ENCODE assay signal across 32 mouse cellular contexts in the genomic region with DNA sequence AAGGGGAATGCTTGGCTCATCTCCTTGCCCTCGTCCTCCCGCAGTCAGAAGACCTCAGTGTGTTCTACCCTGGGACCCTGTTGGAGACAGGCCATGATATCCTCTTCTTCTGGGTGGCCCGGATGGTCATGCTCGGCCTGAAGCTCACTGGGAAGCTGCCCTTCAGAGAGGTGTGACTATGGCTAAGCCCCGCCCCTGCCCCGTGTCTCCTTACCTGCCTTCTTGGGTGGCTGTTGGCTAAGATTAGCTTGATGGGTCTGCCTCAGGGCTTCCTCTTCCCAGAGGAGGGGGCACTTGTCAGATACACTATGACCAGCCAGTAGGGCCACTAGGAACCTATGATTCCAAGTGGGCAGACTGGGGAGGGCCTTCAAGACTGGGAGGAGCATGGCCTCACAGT. TPM values are rescaled to one million over a fixed set of nuclear protein-coding genes. Genes with fewer than 3 reads are reported as not detected.
DNase-seq lines count a peak whose midpoint lies in the region; ATAC-seq and TF ChIP-seq lines count a peak whose summit lies in the region.
"Had no signal": no experiment of that assay in that cellular context is flagged by ENCODE, and none has a peak within 500 bp of the region (broad histone marks: within the 10 kb centered on the region; RNA-seq: fewer than 3 reads in every experiment).

No protein-coding gene starts in this region.

- H3K4me3 ChIP-seq in gastrocnemius, adult 2 months: no peak overlapping the region
- H3K4me3 ChIP-seq in intestine, embryonic 14.5 days (ENCODE audit: low read depth, low read length): no peak overlapping the region
- no peak overlapping the region for H3K4me3 ChIP-seq in intestine, embryonic 16.5 days (ENCODE audit: low read length)
- H3K4me3 ChIP-seq in liver, postnatal 0 days (ENCODE audit: low read depth, low read length): no peak overlapping the region
- H3K4me3 ChIP-seq: embryonic facial prominence, embryonic 10.5 days; embryonic facial prominence, embryonic 13.5 days; erythroblast, embryonic 14.5 days; forebrain, embryonic 12.5 days; forebrain, embryonic 15.5 days; heart, embryonic 12.5 days; heart, embryonic 15.5 days; hindbrain, embryonic 10.5 days; hindbrain, embryonic 13.5 days had no signal

- no peaks in the 10 kb centered on the region for H3K4me1 ChIP-seq in intestine, embryonic 14.5 days (replicated peaks; ENCODE audit: control insufficient read depth, insufficient read depth, low read length)
- H3K4me1 ChIP-seq in intestine, embryonic 16.5 days (ENCODE audit: control insufficient read depth, insufficient read depth, low read length): peaks cover 13% of the 10 kb centered on the region
- no peaks in the 10 kb centered on the region for H3K4me1 ChIP-seq in liver, postnatal 0 days (ENCODE audit: insufficient read depth)
- H3K4me1 ChIP-seq: embryonic facial prominence, embryonic 10.5 days; hindbrain, embryonic 10.5 days had no signal

- no peaks in the 10 kb centered on the region for H3K9me3 ChIP-seq in intestine, embryonic 14.5 days (ENCODE audit: control insufficient read depth, low read length)
- no peaks in the 10 kb centered on the region for H3K9me3 ChIP-seq in intestine, embryonic 16.5 days (ENCODE audit: control insufficient read depth, low read length)
- no peaks in the 10 kb centered on the region for H3K9me3 ChIP-seq in liver, postnatal 0 days (ENCODE audit: low read length)
- H3K9me3 ChIP-seq: embryonic facial prominence, embryonic 10.5 days; embryonic facial prominence, embryonic 13.5 days; forebrain, embryonic 12.5 days; forebrain, embryonic 15.5 days; G1E; heart, embryonic 12.5 days; heart, embryonic 15.5 days; hindbrain, embryonic 10.5 days; hindbrain, embryonic 13.5 days had no signal

- H3K4me2 ChIP-seq in intestine, embryonic 14.5 days (ENCODE audit: low read length): no peak overlapping the region
- no peak overlapping the region for H3K4me2 ChIP-seq in intestine, embryonic 16.5 days (ENCODE audit: low read depth, low read length)
- H3K4me2 ChIP-seq in liver, postnatal 0 days (ENCODE audit: low read depth, low read length): no peak overlapping the region
- H3K4me2 ChIP-seq: embryonic facial prominence, embryonic 13.5 days; forebrain, embryonic 12.5 days; forebrain, embryonic 15.5 days; heart, embryonic 12.5 days; heart, embryonic 15.5 days; hindbrain, embryonic 13.5 days had no signal

- H3K9ac ChIP-seq in intestine, embryonic 14.5 days (ENCODE audit: low read length): no peak overlapping the region
- no peak overlapping the region for H3K9ac ChIP-seq in intestine, embryonic 16.5 days (ENCODE audit: low read depth, low read length)
- no peak overlapping the region for H3K9ac ChIP-seq in liver, postnatal 0 days (replicated peaks)
- H3K9ac ChIP-seq: embryonic facial prominence, embryonic 13.5 days; forebrain, embryonic 12.5 days; forebrain, embryonic 15.5 days; heart, embryonic 12.5 days; heart, embryonic 15.5 days; hindbrain, embryonic 13.5 days had no signal

- 78% methylated on average over 6 of the region's 6 CpGs for WGBS in intestine, embryonic 14.5 days
- WGBS in intestine, embryonic 16.5 days: 75% methylated on average over 6 of the region's 6 CpGs
- WGBS in liver, postnatal 0 days (ENCODE audit: insufficient replicate concordance): 78% methylated on average over 6 of the region's 6 CpGs

- no peak overlapping the region for H3K27ac ChIP-seq in gastrocnemius, adult 2 months
- no peak overlapping the region for H3K27ac ChIP-seq in intestine, embryonic 14.5 days (ENCODE audit: low read depth)
- H3K27ac ChIP-seq in intestine, embryonic 16.5 days (ENCODE audit: low read length): no peak overlapping the region
- H3K27ac ChIP-seq in liver, postnatal 0 days (ENCODE audit: low read depth): no peak overlapping the region
- H3K27ac ChIP-seq: embryonic facial prominence, embryonic 10.5 days; embryonic facial prominence, embryonic 13.5 days; forebrain, embryonic 12.5 days; forebrain, embryonic 15.5 days; heart, embryonic 15.5 days; hindbrain, embryonic 10.5 days; hindbrain, embryonic 13.5 days had no signal

- peaks cover 89% of the 10 kb centered on the region for H3K36me3 ChIP-seq in intestine, embryonic 14.5 days (ENCODE audit: control insufficient read depth, insufficient read depth, low read length)
- peaks cover 42% of the 10 kb centered on the region for H3K36me3 ChIP-seq in intestine, embryonic 16.5 days (ENCODE audit: control insufficient read depth, insufficient read depth, low read length)
- peaks cover 79% of the 10 kb centered on the region for H3K36me3 ChIP-seq in liver, postnatal 0 days (replicated peaks; ENCODE audit: insufficient read depth, low read length)

- no peak for TF ChIP-seq EP300 in liver, postnatal 0 days (IDR thresholded peaks at IDR 0.05; ENCODE audit: low read depth)

- TF ChIP-seq CTCF in gastrocnemius, adult 2 months (IDR thresholded peaks at IDR 0.05): no peak
- TF ChIP-seq CTCF in liver, postnatal 0 days (IDR thresholded peaks at IDR 0.05; ENCODE audit: low read depth): no peak

- intact Hi-C loops in gastrocnemius, adult 2 months (cut with DNase I): no loop called here
- intact Hi-C loops in gastrocnemius, postnatal 14 days (cut with DNase I; ENCODE audit: low total_unique reads): no loop called here

- ATAC-seq in intestine, embryonic 14.5 days (replicated peaks; ENCODE audit: low FRiP score, low TSS enrichment, low read depth): 0 out of 2 replicates have a peak, but pooled peaks have one; percentile 20
- ATAC-seq in intestine, embryonic 16.5 days: no peak
- no peak for ATAC-seq in liver, postnatal 0 days
- ATAC-seq: forebrain, embryonic 15.5 days; hindbrain, embryonic 16.5 days; intestine, postnatal 0 days; Patski had no signal

- no peaks in the 10 kb centered on the region for H3K27me3 ChIP-seq in intestine, embryonic 14.5 days (replicated peaks; ENCODE audit: control insufficient read depth, insufficient read depth, low read length)
- no peaks in the 10 kb centered on the region for H3K27me3 ChIP-seq in intestine, embryonic 16.5 days (replicated peaks; ENCODE audit: control insufficient read depth, insufficient read depth, low read length)
- H3K27me3 ChIP-seq in liver, postnatal 0 days (ENCODE audit: insufficient read depth, low read length): no peaks in the 10 kb centered on the region
- H3K27me3 ChIP-seq: CH12.LX; embryonic facial prominence, embryonic 13.5 days; forebrain, embryonic 12.5 days; forebrain, embryonic 15.5 days; heart, embryonic 12.5 days; heart, embryonic 15.5 days; hindbrain, embryonic 13.5 days; Patski had no signal

- peak; percentile 14 for DNase-seq in cerebellum, adult 8-10 months
- DNase-seq in cerebellum, postnatal 36 days: no peak
- DNase-seq in gastrocnemius, adult 2 months: peak; percentile 16
- no peak for DNase-seq in gastrocnemius, postnatal 14 days
- no peak for DNase-seq in intestine, embryonic 14.5 days (ENCODE audit: low spot score)
- peak; percentile 21 for DNase-seq in liver, postnatal 0 days
- DNase-seq in liver: no peak
- DNase-seq: adrenal gland, postnatal 10 days; adrenal gland, postnatal 36 days; B cell, adult 2 months; cerebellum, adult 11 months; embryo, embryonic 11 days; gastrocnemius, postnatal 36 days; heart, postnatal 10 days; heart, postnatal 36 days; kidney, adult 2 months had no signal

RNA-seq across cellular contexts. Expression of a gene that starts 3.2 kb away (rescaled TPM):
- total RNA-seq in gastrocnemius, adult 2 months (2021): 10 to 100 TPM in 1 of 2 experiments, 1 to 10 TPM in 1; 7.8 to 14.4 TPM
- total RNA-seq in gastrocnemius, postnatal 14 days (2021): 1 to 10 TPM; 3.7 to 3.9 TPM
- polyA plus RNA-seq in intestine, embryonic 14.5 days (2014; fragmentation: Nextera tagmentation; extraction: Ambion mirVana): 0.19 and 0.26 TPM in 2 replicates
- 0.18 and 0.27 TPM in 2 replicates for polyA plus RNA-seq in intestine, embryonic 16.5 days (2015; fragmentation: Nextera tagmentation; extraction: Ambion mirVana)
- polyA plus RNA-seq in liver, postnatal 0 days (2015; fragmentation: Nextera tagmentation; extraction: Ambion mirVana): 0.09 and 0.12 TPM in 2 replicates

RNA-seq across cellular contexts. Expression of a gene that starts 12.4 kb away (rescaled TPM):
- 10 to 100 TPM; 31.0 to 35.2 TPM for total RNA-seq in gastrocnemius, adult 2 months (2021)
- 10 to 100 TPM; 26.8 to 29.2 TPM for total RNA-seq in gastrocnemius, postnatal 14 days (2021)
- polyA plus RNA-seq in intestine, embryonic 14.5 days (2014; fragmentation: Nextera tagmentation; extraction: Ambion mirVana): 119 and 133 TPM in 2 replicates
- 112 and 119 TPM in 2 replicates for polyA plus RNA-seq in intestine, embryonic 16.5 days (2015; fragmentation: Nextera tagmentation; extraction: Ambion mirVana)
- 38.0 and 43.8 TPM in 2 replicates for polyA plus RNA-seq in liver, postnatal 0 days (2015; fragmentation: Nextera tagmentation; extraction: Ambion mirVana)

RNA-seq across cellular contexts. Expression of a gene that starts 14.6 kb away (rescaled TPM):
- not detected for total RNA-seq in gastrocnemius, adult 2 months (2021)
- 1 to 10 TPM in 1 of 2 experiments, under 1 TPM in 1; 0.38 to 1.5 TPM for total RNA-seq in gastrocnemius, postnatal 14 days (2021)
- 20.7 and 21.5 TPM in 2 replicates for polyA plus RNA-seq in intestine, embryonic 14.5 days (2014; fragmentation: Nextera tagmentation; extraction: Ambion mirVana)
- 11.3 TPM in 2 replicates for polyA plus RNA-seq in intestine, embryonic 16.5 days (2015; fragmentation: Nextera tagmentation; extraction: Ambion mirVana)
- polyA plus RNA-seq in liver, postnatal 0 days (2015; fragmentation: Nextera tagmentation; extraction: Ambion mirVana): 3.3 and 4.1 TPM in 2 replicates
- total RNA-seq: gastrocnemius, postnatal 36 days; heart, adult 8-10 months; heart, postnatal 36 days had no signal

RNA-seq across cellular contexts. Expression of a gene that starts 31.6 kb away (rescaled TPM):
- 10 to 100 TPM; 15.2 to 17.0 TPM for total RNA-seq in gastrocnemius, adult 2 months (2021)
- total RNA-seq in gastrocnemius, postnatal 14 days (2021): 10 to 100 TPM; 19.5 to 20.1 TPM
- 216 and 228 TPM in 2 replicates for polyA plus RNA-seq in intestine, embryonic 14.5 days (2014; fragmentation: Nextera tagmentation; extraction: Ambion mirVana)
- 159 and 181 TPM in 2 replicates for polyA plus RNA-seq in intestine, embryonic 16.5 days (2015; fragmentation: Nextera tagmentation; extraction: Ambion mirVana)
- 69.8 and 76.7 TPM in 2 replicates for polyA plus RNA-seq in liver, postnatal 0 days (2015; fragmentation: Nextera tagmentation; extraction: Ambion mirVana)

RNA-seq across cellular contexts. Expression of a gene that starts 33.3 kb away (rescaled TPM):
- total RNA-seq in gastrocnemius, adult 2 months (2021): not detected
- under 1 TPM; 0.84 to 0.94 TPM for total RNA-seq in gastrocnemius, postnatal 14 days (2021)
- polyA plus RNA-seq in intestine, embryonic 14.5 days (2014; fragmentation: Nextera tagmentation; extraction: Ambion mirVana): 3.6 and 3.9 TPM in 2 replicates
- polyA plus RNA-seq in intestine, embryonic 16.5 days (2015; fragmentation: Nextera tagmentation; extraction: Ambion mirVana): 3.6 and 4.4 TPM in 2 replicates
- 3.8 and 4.2 TPM in 2 replicates for polyA plus RNA-seq in liver, postnatal 0 days (2015; fragmentation: Nextera tagmentation; extraction: Ambion mirVana)

Comparison
In these comparisons a context has a peak if more than half of its experiments do, and no peak if none do; other contexts are left out.
1. DNase-seq: peak in cerebellum, adult 8-10 months (single experiment), gastrocnemius, adult 2 months (single experiment) and liver, postnatal 0 days (single experiment); none in cerebellum, postnatal 36 days (0 of 2), gastrocnemius, postnatal 14 days (single experiment), intestine, embryonic 14.5 days (single experiment) and liver (single experiment).